Mouse (Mus musculus) intestine, embryonic 15.5 days (tissue): ENCODE measurements around the gene Omg. TPM values are rescaled to one million over a fixed set of nuclear protein-coding genes. Genes with fewer than 3 reads are reported as not detected.

Source experiments
- polyA plus RNA-seq: library from polyadenylated mRNA; unstranded; fragments of >200 nt; fragmentation: Nextera tagmentation; extraction: Ambion mirVana; gene quantifications from 2 replicates; pipeline ENCODE4 v1.2.1, GENCODE M21; 2015

Gene Omg
- polyA plus RNA-seq, 1 experiment from 2014 or later: 0.34 TPM

Other genes with a start within 250 kb of the Omg start
- 166 and 207 TPM in 2 replicates for gene Wsb1, start 249.4 kb downstream of the Omg start, polyA plus RNA-seq
- gene Gm9964, start 207.2 kb downstream of the Omg start, polyA plus RNA-seq: not detected in 2 replicates
- gene Nf1, start 164.4 kb downstream of the Omg start, polyA plus RNA-seq: 4.7 and 5.2 TPM in 2 replicates
- gene Evi2b, start 19.7 kb upstream of the Omg start, polyA plus RNA-seq: 0.42 and 1.2 TPM in 2 replicates
- gene Evi2, start 26.5 kb upstream of the Omg start, polyA plus RNA-seq: 0.40 and 0.51 TPM in 2 replicates
- 3.2 and 3.7 TPM in 2 replicates for gene Evi2a, start 26.5 kb upstream of the Omg start, polyA plus RNA-seq
- gene Rab11fip4, start 87.1 kb upstream of the Omg start, polyA plus RNA-seq: 1.7 and 1.8 TPM in 2 replicates